Mouse (Mus musculus) R1 (cell line): Measurements from ENCODE around the gene Apoa1.

Experiments
- DNase-seq: peaks from one replicate; pipeline ENCODE4 v3.0.0-alpha.2; 2018; ENCODE audit warnings: low read depth, low spot score

Apoa1 gene

DNA sequence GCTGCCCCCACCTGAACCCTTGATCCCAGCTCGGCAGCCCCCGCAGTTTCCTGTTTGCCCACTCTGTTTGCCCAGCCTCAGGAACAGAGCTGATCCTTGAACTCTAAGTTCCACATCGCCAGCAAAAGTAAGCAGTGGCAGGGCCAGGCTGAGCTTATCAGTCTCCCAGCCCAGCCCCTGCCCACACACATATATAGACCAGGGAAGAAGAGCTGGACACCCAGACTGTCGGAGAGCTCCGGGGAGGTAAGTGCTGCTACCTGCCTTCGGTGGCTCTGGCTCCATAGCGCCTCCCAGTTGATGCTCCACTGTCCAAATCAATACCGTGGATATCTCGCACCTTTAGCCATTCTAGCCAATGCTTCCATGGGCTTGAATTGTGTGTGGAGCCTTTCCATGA is at the start of gene Apoa1:
Apoa1 (plus strand) TSS at position 90 of the 400 bp plus-strand sequence.
- DNase-seq = peak; percentile 18

DNA sequence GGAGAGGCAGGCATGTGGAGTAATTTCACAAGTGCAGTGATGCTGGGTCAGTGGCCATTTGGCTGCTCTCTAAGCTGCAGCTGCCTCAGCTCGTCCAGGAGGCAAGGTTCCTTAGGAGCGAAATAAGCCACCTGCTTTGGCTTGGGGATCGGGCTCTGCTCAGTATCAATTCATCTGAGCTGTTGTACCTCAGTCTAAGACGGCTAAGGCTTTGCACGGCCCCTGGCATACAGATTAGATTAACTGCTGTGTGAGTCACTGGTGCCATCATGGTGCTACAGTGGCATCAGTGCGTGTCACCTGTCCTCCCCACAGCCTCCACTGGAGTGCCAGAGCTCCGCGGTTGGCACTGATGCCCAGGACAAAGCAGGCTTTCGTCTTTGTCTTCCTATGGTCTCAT is 49.8 kb upstream of the Apoa1 start:
- no peak for DNase-seq

DNA sequence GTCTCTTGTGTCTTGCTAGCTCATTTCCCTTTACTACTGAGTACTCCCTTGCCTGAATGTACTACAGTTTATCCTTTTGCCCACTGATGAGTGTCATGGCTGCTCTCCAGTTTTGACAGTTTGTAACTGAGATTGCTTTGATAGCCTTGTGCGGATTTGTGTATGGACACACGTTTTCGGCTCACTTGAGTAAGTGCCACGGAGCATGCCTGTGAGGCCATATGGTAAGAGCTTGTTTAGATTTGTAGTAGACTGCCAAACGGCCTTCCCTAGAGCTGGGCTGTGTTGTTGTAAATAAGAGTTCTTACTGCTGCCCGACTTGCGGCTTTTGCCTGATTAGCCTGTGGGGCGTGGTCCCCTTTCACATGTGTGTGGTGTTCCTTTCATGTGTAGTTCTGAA is 47.1 kb upstream of the Apoa1 start:
- DNase-seq = peak; percentile 14

GRCm38 (mm10) chr9:46184542-46184941 is 43.8 kb upstream of the Apoa1 start:
- no peak for DNase-seq

DNA sequence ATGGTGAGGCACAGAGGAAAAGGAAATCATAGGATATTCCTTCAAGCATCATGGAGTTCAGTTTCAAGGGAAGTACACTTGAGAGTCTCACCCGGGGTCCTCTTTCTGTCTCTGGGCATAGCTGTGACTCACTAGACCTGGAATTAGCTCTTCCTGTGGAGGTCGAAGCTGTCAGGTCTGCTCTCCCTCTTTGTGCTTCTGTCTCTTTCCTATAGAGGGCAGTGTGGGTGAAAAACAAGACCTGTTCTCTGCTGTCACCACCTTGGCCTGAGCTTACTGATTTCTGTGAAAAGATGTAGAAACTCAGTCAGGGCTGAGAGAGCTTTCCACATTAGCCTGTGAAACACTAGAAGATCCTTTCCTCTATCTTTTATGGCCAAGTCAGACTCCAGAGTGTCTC is 43.2 kb upstream of the Apoa1 start:
- peak; percentile 70 for DNase-seq

DNA sequence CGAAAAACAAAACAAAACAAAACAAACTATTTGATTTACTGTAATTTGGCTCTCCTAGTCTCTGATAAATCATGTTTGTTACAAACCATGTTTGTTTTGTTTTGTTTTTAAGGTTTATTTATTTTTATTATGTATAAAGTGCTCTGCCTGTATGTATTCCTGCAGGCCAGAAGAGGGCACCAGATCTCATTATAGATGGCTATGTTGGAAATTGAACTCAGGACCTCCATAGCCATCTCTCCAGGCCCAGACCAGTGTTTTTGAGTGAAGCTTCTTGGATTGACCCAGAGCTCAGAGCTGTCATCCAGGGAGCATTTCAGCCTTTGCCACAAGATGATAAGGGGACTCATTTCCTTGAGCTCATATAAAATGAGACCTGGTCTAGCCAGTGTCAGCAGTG is 42.0 kb upstream of the Apoa1 start:
- peak; percentile 18 for DNase-seq

GRCm38 (mm10) chr9:46188370-46188769 is 40.0 kb upstream of the Apoa1 start:
- no peak for DNase-seq

GRCm38 (mm10) chr9:46188956-46189355 is 39.4 kb upstream of the Apoa1 start:
- DNase-seq = no peak

DNA sequence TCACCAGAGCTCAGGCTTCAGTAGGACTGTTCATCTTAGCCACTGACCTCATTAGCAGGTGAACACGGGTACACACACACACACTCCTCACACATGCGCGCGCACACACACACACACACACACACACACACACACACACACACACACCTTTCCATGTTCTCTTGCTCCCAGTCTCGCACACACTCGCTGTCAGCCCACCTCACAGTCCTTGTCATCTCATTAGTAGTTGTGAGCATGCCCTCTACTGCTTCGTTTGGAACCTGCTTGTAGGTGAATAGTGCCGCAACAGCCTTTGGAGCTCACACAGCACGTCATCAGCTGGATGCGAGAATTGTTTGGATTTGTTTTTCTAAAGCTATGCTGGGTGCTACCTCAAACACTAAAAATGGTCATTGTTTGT is 39.0 kb upstream of the Apoa1 start:
- DNase-seq = no peak

GRCm38 (mm10) chr9:46191234-46191633 is 37.1 kb upstream of the Apoa1 start:
- no peak for DNase-seq

DNA sequence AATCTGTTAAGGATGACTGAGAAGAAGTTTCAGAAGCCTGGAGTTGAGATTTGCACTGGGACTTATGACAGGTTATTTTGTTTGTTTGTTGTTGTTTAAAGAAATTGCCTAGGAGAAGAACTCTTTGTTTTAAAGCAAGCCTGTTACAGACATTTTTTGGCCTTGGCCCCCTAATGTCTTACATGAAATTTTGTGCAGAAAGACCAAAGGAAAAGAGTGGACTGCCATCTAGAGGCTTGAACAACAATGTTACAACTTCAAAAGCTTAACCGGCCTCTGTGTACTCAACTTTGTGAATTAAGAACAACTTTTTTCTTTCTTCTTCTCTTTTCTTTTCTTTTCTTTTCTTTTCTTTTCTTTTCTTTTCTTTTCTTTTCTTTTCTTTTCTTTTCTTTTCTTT is 36.7 kb upstream of the Apoa1 start:
- peak; percentile 40 for DNase-seq

- DNase-seq = no peak
Observed at GRCm38 (mm10) chr9:46192642-46193041, 35.7 kb upstream of the Apoa1 start.

GRCm38 (mm10) chr9:46194809-46195208 is 33.6 kb upstream of the Apoa1 start:
- no peak for DNase-seq

DNA sequence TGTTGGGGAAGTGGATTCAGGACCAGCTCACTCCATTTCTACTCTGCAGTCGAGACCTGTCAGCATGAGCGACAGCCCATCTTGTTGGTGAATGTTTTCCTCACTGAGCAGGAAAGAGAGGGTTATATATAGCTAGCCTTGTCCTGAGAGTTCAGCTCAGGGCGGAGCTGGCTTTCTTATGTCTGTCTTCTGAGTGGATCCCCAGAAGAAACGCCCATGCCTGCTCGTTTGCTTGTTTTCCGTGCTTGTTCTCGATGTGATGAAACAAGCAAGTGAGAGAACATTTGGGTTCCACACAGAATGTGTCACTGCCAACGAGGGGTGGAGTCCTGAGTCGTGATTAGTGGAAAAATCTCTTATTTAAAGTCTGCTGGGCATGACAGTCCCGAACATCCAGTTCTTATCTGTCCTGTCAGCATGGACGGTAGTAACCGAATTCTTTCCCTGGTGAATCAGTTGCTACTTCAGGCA is 31.6 kb upstream of the Apoa1 start:
- no peak for DNase-seq

- DNase-seq = no peak
Observed at GRCm38 (mm10) chr9:46198461-46198860, 29.9 kb upstream of the Apoa1 start.

- DNase-seq = no peak
Observed at GRCm38 (mm10) chr9:46198936-46199335, 29.4 kb upstream of the Apoa1 start.

DNA sequence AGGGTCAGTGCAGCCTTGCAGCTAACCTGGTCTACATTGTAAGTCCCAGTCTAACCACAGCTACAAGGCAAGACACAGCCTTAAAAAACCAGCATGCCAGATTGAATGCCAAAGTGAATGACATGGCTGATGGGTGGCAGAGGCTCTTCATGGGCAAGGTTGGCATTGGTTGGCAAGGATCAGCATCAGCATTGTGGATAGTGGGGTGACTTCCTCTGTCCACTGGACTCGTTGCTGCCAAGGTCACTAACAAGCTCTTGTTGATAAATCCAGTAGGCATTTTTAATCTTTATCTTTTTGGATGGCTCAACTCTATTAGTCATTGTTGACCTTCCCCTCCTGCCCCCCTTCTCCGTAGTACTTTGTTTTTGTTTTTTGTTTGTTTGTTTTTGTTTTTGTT is 28.8 kb upstream of the Apoa1 start:
- DNase-seq = no peak

DNA sequence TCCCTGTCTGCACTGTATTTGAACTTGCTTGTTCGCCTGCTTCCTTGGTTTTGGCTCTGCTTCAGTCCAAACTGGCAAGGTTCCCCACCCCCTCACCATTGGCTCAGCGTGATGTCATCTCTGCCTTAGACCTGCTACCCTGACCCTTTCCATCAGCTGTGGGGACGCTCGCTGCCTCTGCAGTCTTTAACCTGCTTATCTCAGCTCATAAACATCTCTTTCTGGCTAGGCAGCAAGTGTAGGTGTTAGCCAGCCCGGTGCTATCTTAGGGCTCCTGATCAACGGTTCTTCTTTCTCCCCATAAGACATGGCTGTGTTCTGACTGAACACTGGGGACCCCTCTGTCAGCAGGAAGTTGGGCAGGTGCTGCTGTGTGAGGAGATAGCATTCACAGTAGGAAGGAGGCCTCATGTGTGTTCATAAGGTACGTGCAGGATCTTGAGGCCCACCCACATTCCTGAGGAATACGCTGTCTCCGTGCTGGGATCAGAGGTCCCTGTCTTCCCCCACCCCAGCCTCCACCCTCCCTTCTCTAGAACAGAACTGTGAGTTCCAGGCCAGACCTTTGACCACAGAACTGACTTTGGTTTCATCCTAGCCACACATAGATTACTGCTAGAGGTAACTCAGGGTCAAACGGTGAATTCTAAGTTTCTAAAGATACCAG is 21.4 kb upstream of the Apoa1 start:
- peak; percentile 26 for DNase-seq

DNA sequence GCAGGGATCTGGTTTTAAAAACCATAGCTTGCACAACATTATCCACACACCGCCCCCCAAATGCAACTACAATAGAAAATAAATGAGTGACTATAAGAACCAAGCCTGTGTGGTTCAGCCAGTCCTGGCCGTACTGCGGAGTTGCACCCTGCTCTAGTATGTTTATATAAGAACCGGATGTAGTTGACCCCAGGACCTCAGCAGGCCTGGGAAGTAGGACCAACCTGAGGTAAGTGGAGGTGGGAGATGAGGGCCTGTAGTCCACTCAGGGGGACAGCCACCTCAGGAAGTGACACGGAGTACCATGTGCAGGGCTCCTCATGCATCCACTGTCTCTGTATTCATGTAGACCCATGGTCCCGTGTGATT is 20.9 kb upstream of the Apoa1 start:
- DNase-seq = no peak

GRCm38 (mm10) chr9:46208401-46208974 is 19.9 kb upstream of the Apoa1 start:
- no peak for DNase-seq

DNA sequence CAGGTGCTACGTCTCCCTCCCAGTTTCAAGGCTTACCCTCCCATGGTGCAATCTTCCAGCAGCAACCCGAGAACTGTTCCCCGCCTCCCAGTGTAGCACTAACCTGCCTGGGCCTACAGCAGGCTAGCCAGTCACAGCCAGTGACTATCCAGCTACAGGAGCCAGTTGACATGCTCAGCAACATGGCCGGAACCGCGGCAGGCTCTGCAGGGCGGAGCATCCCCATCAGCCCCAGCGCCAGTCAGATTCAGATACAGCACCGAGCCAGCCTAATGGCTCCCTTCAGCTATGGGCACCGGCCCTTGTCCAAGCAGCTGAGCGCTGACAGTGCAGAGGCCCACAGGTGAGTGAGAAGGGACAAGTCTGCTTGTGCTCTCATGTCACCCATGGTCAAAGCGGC is 17.9 kb upstream of the Apoa1 start:
- no peak for DNase-seq

DNA sequence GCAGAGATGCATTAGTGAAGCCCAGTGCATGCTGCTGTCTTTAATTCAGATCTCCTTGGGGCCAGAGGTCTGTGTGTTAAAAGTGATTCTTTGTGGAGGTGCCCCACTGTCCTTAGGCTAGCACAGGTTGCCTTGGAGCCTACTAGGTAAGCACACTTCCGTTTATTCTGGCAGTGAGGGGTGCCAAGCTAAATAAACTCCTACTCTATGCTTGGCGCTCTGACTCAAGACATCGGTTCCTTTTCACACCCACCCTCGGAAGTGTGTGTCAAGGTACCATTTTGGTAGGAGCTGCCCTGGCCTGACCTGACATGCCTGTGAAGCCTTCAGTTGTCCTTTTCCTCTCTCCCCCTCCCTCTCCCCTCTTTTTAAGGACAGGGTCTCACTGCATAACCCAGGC is 14.1 kb upstream of the Apoa1 start:
- DNase-seq = no peak

GRCm38 (mm10) chr9:46214946-46215337 is 13.4 kb upstream of the Apoa1 start:
- DNase-seq = no peak
